Mouse (Mus musculus): ENCODE measurements around the gene Sec14l1. TPM values are rescaled to one million over a fixed set of nuclear protein-coding genes. Genes with fewer than 3 reads are reported as not detected.

The Sec14l1 gene
- polyA plus RNA-seq, 1 experiment: 49.1 TPM

GRCm38 (mm10) chr11:117127931-117128548, 13.1 kb downstream of the Sec14l1 start:
- peak overlapping the region; percentile 3 for H3K27ac ChIP-seq (ENCODE audit: insufficient read depth, low read depth, low read length)
- 36% methylated on average over 12 of the region's 12 CpGs for WGBS
- peaks cover 28% of the 10 kb centered on the region for H3K4me1 ChIP-seq (ENCODE audit: control insufficient read depth, insufficient read depth, low read length)
- DNase-seq: peak; percentile 44
- TF ChIP-seq POLR2A (IDR thresholded peaks at IDR 0.05; ENCODE audit: low read depth, low read length) (no peak), CTCF (conservative IDR thresholded peaks at IDR 0.05; ENCODE audit: insufficient read depth, insufficient read length, low read depth, low read length) (no peak)
- no peaks in the 10 kb centered on the region for H3K36me3 ChIP-seq (ENCODE audit: control insufficient read depth, insufficient read depth, low read length)
- no peaks in the 10 kb centered on the region for H3K27me3 ChIP-seq (replicated peaks; ENCODE audit: control insufficient read depth, insufficient read depth, low read length)
- H3K4me3 ChIP-seq (ENCODE audit: insufficient read depth, low read depth, low read length): no peak overlapping the region

DNA sequence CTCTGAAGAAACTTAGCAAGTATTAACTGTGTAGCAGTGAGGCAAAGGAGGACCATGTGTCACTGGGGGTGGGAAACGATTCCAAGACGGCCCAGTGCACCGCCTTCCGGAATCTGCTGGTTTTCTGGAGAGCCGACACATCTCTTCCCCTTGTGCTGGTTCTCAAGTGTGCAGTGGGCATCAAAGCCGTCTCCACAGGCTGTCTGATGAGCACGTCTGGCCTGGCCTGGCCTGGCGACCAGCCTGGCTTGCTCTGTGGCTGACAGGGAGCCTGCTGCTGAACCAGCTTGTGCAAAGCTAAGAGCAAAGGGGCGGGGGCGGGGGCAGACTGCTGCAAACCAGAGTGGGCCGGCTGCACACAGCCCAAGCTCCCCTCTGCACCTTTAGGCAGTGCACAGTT, 14.5 kb downstream of the Sec14l1 start:
- Histone ChIP-seq H3K27ac (ENCODE audit: insufficient read depth, low read depth, low read length) (0 out of 2 replicates have a peak overlapping the region, but pooled peaks have one; percentile 3), H3K27me3 (replicated peaks; ENCODE audit: control insufficient read depth, insufficient read depth, low read length) (no peaks in the 10 kb centered on the region), H3K4me3 (ENCODE audit: insufficient read depth, low read depth, low read length) (no peak overlapping the region), H3K4me1 (ENCODE audit: control insufficient read depth, insufficient read depth, low read length) (peaks cover 18% of the 10 kb centered on the region), H3K36me3 (ENCODE audit: control insufficient read depth, insufficient read depth, low read length) (no peaks in the 10 kb centered on the region)
- no peak for DNase-seq
- no peak for TF ChIP-seq CTCF (conservative IDR thresholded peaks at IDR 0.05; ENCODE audit: insufficient read depth, insufficient read length, low read depth, low read length)
- TF ChIP-seq POLR2A (IDR thresholded peaks at IDR 0.05; ENCODE audit: low read depth, low read length): no peak
- WGBS: 50% methylated on average over 11 of the region's 11 CpGs

- no peak overlapping the region; the same call in 1 of the 2 replicates for H3K27ac ChIP-seq (ENCODE audit: insufficient read depth, low read depth, low read length)
- H3K4me3 ChIP-seq (ENCODE audit: insufficient read depth, low read depth, low read length): no peak overlapping the region
- H3K4me1 ChIP-seq (ENCODE audit: control insufficient read depth, insufficient read depth, low read length): peaks cover 24% of the 10 kb centered on the region
- no peak for DNase-seq
- H3K27me3 ChIP-seq (replicated peaks; ENCODE audit: control insufficient read depth, insufficient read depth, low read length): no peaks in the 10 kb centered on the region
- H3K36me3 ChIP-seq (ENCODE audit: control insufficient read depth, insufficient read depth, low read length): no peaks in the 10 kb centered on the region
- no peak for TF ChIP-seq POLR2A (IDR thresholded peaks at IDR 0.05; ENCODE audit: low read depth, low read length)
- TF ChIP-seq CTCF (conservative IDR thresholded peaks at IDR 0.05; ENCODE audit: insufficient read depth, insufficient read length, low read depth, low read length): no peak
- 71% methylated on average over 8 of the region's 8 CpGs for WGBS
Observed at GRCm38 (mm10) chr11:117130068-117130467, 15.1 kb downstream of the Sec14l1 start.

DNA sequence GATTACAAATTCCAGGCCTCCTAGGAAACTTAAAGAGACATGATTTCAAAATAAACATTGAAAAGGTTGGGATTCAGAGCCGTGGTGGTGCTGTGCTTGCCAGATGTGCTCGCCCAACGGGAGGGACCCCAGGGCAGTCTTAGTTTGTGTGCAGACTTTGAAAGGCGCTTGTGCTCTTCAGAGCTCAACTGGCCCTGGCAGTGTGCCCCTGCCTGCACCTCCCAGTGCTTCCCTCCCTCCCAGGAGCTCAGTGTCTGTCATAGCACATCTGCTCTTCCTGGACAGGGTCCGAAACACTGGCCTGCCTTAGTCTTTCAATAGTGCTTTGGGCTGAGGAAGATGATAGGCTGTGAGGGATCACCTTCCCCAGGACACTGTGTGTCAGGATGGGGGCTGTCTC, 15.9 kb downstream of the Sec14l1 start:
- 50% methylated on average over 5 of the region's 5 CpGs for whole genome bisulfite sequencing
- Histone ChIP-seq H3K4me1 (ENCODE audit: control insufficient read depth, insufficient read depth, low read length) (peaks cover 30% of the 10 kb centered on the region), H3K27ac (ENCODE audit: insufficient read depth, low read depth, low read length) (no peak overlapping the region)

DNA sequence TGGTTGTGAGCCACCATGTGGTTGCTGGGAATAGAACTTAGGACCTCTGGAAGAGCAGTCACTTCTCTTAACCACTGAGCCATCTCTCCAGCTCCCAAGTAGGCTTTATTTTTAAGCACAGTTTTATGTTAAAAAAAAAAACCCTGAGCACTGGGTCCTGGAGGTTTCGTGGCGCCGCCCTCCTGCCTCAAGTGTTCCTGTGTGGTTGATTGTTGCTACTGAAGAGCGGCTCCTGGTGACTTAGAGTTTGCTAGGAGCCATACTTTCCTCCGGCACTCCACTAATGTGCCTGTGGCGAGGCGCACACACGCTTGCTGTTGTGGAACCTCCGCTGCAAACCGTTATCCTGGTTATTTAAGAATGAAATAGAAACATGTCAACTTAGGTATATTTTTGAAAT, 16.5 kb downstream of the Sec14l1 start:
- Histone ChIP-seq H3K4me1 (ENCODE audit: control insufficient read depth, insufficient read depth, low read length) (peaks cover 31% of the 10 kb centered on the region), H3K27me3 (replicated peaks; ENCODE audit: control insufficient read depth, insufficient read depth, low read length) (no peaks in the 10 kb centered on the region), H3K27ac (ENCODE audit: insufficient read depth, low read depth, low read length) (no peak overlapping the region), H3K36me3 (ENCODE audit: control insufficient read depth, insufficient read depth, low read length) (no peaks in the 10 kb centered on the region), H3K4me3 (ENCODE audit: insufficient read depth, low read depth, low read length) (no peak overlapping the region)
- DNase-seq: no peak
- TF ChIP-seq POLR2A (IDR thresholded peaks at IDR 0.05; ENCODE audit: low read depth, low read length) (no peak), CTCF (conservative IDR thresholded peaks at IDR 0.05; ENCODE audit: insufficient read depth, insufficient read length, low read depth, low read length) (no peak)
- WGBS: 97% methylated on average over 10 of the region's 10 CpGs

More for the DNA sequence above, 15.9 kb downstream of the Sec14l1 start:
- H3K27me3 ChIP-seq (replicated peaks; ENCODE audit: control insufficient read depth, insufficient read depth, low read length): no peaks in the 10 kb centered on the region
- H3K4me3 ChIP-seq (ENCODE audit: insufficient read depth, low read depth, low read length): no peak overlapping the region
- TF ChIP-seq CTCF (conservative IDR thresholded peaks at IDR 0.05; ENCODE audit: insufficient read depth, insufficient read length, low read depth, low read length) (no peak), POLR2A (IDR thresholded peaks at IDR 0.05; ENCODE audit: low read depth, low read length) (no peak)
- no peaks in the 10 kb centered on the region for H3K36me3 ChIP-seq (ENCODE audit: control insufficient read depth, insufficient read depth, low read length)
- no peak for DNase-seq

DNA sequence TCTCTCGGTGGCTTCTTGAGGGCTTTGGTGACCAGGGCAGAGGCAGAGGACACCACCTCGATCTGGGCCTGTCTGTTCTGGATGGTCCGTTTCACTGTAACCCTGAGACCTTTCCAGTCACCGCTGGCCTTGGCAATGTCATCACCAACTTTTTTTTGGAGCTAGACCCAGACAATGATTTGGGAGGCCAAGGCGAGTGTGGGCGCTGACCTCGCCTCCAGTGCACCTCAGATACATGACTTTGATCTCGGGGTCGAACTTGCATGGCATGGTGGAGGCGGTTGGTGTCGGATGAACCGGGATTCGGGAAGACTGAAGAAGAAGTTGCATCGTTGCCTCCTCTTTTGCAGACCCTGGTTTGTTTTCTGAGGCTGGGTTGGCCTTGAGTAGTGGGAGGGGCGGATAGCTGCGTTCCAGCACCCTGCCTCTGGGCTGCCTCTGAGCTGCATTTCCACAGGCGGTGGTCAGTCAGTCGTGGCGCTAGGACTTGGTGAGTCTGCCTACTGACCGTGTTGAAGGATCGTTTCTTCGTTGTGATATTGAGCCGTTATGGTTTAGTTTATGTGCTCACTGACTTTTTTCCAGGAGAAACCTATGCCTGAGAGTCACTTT, 19.9 kb downstream of the Sec14l1 start:
- no peaks in the 10 kb centered on the region for H3K27me3 ChIP-seq (replicated peaks; ENCODE audit: control insufficient read depth, insufficient read depth, low read length)
- DNase-seq: no peak
- no peaks in the 10 kb centered on the region for H3K36me3 ChIP-seq (ENCODE audit: control insufficient read depth, insufficient read depth, low read length)
- 39% methylated on average over 23 of the region's 23 CpGs for WGBS
- H3K4me1 ChIP-seq (ENCODE audit: control insufficient read depth, insufficient read depth, low read length): peaks cover 18% of the 10 kb centered on the region
- H3K4me3 ChIP-seq (ENCODE audit: insufficient read depth, low read depth, low read length): no peak overlapping the region
- TF ChIP-seq CTCF (conservative IDR thresholded peaks at IDR 0.05; ENCODE audit: insufficient read depth, insufficient read length, low read depth, low read length) (no peak), POLR2A (IDR thresholded peaks at IDR 0.05; ENCODE audit: low read depth, low read length) (no peak)
- H3K27ac ChIP-seq (ENCODE audit: insufficient read depth, low read depth, low read length): no peak overlapping the region

GRCm38 (mm10) chr11:117135457-117136290, 20.7 kb downstream of the Sec14l1 start:
- TF ChIP-seq POLR2A (IDR thresholded peaks at IDR 0.05; ENCODE audit: low read depth, low read length) (no peak), CTCF (conservative IDR thresholded peaks at IDR 0.05; ENCODE audit: insufficient read depth, insufficient read length, low read depth, low read length) (0 out of 2 replicates have a peak, but pooled peaks have one; percentile 16)
- WGBS: 26% methylated on average over 17 of the region's 17 CpGs
- Histone ChIP-seq H3K4me1 (ENCODE audit: control insufficient read depth, insufficient read depth, low read length) (peaks cover 13% of the 10 kb centered on the region), H3K4me3 (ENCODE audit: insufficient read depth, low read depth, low read length) (no peak overlapping the region), H3K36me3 (ENCODE audit: control insufficient read depth, insufficient read depth, low read length) (no peaks in the 10 kb centered on the region), H3K27me3 (replicated peaks; ENCODE audit: control insufficient read depth, insufficient read depth, low read length) (no peaks in the 10 kb centered on the region), H3K27ac (ENCODE audit: insufficient read depth, low read depth, low read length) (no peak overlapping the region)
- no peak for DNase-seq

Data from kidney, adult 2 months (tissue).